Mouse (Mus musculus) frontal cortex, postnatal 36 days (tissue): ENCODE data around the gene Tacr1.

Experiments used
- DNase-seq, 2 experiments: peaks; one replicate each; pipeline ENCODE4 v3.0.0; 2022; ENCODE audit warnings: low spot score in 2 of 2

The Tacr1 gene

DNA sequence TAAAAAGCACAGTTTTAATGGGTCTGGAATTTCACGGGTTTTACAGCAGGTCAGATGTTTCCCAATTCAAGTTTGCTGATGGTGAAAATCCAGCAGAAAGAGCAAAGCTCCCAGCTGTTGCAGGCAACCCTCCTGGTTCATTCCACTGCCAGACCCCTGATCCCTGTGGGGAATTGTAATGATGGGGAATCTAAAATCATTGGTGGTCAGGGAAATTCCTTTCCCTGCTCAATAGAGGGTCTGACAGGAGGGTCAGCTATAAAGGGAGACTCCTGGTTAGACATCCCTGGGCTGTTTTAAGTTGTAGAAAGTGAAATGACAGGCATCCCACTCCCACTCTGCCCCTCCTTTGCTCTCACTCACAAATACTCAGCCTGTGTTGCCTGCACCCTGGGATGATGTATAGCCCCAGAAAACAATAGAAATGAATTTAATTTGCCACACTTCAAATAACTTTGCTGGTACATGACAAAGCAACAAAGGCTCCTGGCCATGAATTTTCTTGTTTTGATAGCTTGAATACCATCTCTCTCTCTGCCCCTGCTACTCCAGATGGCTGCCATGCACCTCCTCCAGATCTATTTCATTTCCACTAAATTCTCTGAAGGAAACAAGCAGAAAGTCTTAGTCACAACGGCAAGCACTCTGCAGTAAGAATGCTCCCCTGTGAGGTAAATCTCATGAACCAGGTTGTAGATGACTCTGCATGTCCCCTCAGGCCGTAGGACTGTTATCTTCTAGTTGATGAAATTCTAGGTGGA, 123.2 kb downstream of the Tacr1 start:
- peak; percentile 15 to 17 for DNase-seq

DNA sequence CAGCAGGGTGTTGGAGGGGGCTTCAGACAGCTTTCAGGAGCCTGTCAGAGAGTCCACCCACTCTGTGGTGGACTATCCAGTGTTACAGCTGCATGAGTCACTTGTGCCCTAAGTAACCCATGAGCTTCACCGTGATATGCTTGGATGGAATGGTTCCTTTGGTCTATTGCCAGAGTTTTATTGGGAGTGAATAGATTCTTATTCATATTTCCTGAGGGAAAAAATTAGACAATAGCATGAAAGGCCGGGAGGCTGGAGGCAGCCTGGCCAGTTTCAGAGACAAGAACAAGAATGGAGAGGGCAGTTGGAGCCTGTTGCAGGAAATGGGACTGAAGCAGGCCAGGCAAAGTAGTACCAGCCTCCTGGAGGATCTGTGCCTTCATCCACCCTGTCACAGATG, 126.5 kb downstream of the Tacr1 start:
- no peak for DNase-seq

DNA sequence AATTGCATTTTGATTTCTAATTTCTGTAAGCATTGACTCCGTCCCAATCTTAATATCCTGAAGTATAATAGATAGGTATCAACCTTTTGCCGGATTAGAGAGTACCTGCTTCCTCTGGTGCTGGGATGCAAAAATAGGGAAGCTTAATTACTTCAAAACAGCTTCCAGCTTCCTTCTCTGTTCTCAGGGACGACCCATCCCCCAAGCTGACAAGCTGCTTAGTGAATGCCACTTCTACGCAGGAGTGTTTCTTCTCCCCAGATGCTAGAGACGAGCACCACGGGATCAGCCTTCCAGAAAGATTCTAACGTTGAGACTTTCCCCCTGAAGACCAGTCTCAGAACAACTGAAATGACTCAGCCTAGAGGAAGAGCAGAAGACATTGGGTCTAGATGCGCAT, 134.5 kb downstream of the Tacr1 start:
- no peak for DNase-seq

DNA sequence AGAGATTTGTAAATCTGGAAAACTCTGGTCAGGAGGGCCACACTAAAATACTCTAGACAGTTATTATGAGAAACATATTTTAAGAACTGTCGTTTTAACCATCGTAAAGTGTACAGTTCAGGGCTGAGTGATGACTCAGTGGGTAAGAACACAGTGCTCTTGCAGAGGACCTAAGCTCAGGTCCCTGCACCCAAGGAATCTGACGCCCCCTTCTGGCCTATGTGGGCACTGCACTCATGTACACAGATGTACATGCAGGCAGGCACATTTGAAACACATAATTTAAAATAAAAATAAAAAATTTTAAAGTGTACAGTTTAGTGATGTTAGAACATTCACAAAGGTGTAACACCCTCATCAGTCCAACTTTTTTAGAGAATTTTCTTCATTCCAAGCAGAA, 147.1 kb downstream of the Tacr1 start:
- no peak for DNase-seq

DNA sequence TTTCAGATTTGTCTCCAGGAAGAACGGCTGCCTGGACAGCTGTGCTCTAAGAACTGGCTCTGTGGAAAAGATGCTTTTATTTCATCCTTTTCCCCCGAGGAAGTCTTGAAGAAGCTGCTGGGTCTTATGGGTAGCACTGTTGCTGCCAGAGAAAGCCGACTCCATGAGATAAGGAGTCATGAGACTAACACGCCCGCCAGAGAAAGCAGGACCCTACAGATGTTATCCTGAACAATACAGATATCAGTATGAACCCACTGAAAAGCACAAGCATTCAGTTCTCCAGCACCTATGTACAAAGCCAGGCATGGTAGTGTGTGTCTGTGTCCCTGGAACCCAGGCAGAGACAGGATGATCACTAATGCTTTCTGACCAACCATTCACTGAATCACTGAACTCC, 173.3 kb downstream of the Tacr1 start:
- no peak for DNase-seq

DNA sequence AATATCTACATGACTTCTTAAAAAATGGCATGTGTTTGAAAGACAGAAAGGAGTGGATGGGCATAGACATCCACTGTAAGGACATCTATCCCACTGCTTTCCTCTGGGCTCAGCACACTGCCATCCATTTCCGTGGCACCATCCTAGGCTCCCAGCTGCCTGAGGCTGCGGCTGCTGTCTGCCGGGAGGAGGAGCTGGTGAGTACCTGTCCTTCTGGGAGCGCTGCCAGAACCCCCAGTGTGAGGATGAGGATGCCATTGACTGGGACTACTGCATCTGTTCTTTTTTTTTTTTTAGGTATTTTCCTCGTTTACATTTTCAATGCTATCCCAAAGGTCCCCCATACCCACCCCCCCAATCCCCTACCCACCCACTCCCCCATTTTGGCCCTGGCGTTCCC, 183.3 kb downstream of the Tacr1 start:
- DNase-seq, result no peak

DNA sequence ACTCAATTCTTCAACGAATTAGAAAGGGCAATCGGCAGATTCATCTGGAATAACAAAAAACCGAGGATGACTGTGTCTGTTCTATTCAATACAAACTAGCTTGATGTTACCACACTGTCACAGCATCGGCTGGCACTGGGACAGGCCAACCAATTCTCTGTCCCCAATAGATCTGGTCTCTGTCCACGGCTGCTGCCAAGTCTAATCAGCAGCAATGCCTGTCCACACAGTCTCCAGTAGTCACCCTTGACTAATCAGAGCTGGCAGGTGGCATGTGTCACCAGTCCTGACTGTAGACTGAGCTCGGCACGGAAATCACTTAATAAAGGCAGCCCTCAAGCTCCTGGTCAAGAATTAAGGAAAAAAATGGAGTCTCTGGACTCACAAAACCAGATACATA, 187.3 kb downstream of the Tacr1 start:
- no peak for DNase-seq

DNA sequence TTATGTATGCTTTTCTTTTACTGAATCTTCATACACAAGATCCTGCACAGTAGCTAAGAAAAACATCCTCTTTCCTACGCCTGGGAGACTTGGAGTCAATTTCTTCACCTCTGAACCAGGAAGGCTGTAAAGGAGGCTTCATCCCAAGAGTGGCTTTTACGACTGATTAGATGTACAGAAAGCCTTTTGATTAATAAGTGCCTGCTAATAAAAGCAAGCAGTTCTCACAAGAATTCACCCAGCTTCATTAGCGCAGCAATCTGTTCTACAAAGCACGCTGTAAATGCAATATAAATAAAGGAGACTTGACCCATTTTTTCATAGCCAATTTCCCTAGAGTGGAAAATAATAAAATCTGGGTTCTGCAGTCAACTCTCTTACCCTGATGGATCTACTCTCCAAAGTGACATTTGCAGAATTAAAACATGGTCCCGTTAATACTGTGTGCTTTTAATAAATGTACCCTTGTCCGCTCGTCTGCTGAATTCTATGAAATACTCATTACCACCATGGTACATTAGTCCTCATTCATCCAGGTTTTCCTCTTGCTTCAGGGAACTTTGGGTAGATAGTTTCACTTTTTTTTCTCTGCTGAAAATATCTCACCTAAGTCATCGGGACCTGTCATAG, 193.4 kb downstream of the Tacr1 start:
- no peak for DNase-seq

DNA sequence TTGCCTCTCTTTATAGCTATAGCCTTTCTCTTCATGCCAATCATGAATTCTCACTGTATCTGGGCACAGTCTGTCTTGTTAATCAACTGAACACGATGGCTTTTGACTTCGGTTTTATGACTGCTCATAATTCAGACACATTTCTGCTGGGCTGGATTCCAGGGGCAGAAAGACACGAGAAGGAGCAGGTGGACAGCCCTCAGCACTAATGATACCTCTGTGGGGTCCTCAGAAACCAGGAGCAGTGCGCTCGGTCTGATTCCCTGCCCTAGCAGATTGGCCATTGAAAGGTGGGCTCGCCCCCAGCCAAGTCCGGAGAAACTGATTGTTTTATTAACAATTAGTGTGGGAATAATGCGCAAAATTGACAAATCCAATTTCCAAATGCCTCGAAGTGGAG, 201.1 kb downstream of the Tacr1 start:
- DNase-seq, result no peak

DNA sequence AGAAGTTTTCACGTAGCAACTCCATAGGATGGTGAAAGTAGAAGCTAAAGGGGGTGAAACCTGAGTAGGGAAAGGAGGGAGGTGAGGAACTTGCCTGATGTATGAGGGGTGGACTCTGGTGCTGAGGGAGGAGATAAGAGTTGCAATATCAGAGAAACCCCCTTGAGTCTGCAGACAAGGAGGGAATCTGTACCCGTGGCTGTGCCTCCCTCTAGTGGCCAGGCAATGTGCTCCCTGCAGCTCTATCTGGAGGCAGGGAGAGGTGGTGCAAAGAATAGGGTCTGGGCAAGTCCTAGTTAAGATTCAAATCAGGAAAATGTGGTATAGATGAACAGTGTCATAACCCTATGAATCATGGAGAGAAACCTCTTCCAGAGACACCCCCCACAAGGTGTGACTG, 201.5 kb downstream of the Tacr1 start:
- DNase-seq, result peak; percentile 40 to 53

DNA sequence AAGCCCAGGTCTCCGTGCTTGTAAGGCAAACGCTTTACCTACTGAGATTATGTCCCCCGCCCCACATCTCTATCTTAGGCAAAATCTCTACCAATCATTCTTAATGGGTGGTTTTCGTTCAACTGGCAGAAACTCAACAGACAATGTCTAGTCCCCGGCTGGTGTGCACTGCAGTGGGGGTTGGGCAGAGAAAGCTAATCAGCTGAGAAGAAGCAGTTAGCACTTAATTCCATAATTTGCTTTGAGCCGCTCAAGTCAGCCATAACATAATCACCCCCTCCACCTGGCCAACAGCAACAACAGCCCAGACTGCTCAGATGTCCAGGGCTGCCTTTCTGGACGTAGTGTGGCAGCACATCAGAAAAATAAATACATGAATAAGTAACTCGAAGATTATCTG, 202.7 kb downstream of the Tacr1 start:
- DNase-seq, result no peak

DNA sequence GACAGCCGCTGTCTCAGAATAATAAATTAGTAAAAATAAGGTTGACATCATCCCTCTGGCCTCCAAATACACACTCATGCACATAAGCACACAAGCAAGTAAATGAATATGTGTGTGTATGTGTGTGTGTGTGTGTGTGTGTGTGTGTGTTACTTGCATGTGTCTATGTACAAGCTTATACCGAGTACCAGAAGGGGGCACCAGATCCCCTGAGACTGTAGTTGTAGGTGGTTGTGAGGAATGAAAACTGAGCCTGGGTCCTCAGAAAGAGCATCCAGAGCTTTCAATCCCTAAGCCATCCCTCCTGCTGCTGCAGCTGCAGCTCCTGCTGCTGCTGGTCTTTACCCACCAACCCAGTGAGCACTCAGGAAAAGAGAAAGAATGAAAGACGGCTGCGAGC, 206.6 kb downstream of the Tacr1 start:
- DNase-seq, result no peak

DNA sequence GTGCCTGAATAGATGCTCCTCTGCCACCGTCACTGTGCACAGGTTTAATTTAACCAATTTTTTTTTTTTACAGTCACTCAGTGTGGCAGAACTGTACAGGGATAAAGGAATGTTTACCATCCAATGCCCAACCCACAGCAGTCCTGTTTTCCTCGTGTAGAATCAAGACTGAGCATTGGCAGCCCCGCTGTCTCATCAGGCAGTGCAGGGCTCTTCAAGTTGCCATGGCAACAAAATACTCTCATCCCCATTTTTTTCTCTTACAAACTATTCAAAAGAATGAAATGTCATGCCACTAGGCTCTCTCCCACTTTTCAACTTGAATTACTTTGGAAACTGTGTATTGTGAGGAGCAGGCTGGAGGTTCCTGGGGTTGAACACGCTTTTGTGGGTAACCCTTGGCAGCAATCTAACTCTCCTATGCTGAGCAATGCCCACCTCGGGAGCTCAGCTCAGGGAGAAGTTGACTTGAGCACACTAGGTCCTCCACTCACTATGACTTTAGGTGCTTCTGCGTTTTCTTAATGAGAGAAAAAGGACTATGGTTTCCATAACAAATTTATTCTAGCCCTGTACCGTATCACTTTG, 207.3 kb downstream of the Tacr1 start:
- DNase-seq, result peak; percentile 8 to 10
